Mouse (Mus musculus): ENCODE results near the gene Krtap5-3. TPM values are rescaled to one million over a fixed set of nuclear protein-coding genes. Genes with fewer than 3 reads are reported as not detected.
"Not testable (repeated sequence)": the region's sequence is repeated elsewhere in the genome, so short reads cannot be mapped to it uniquely, and the experiment has no call there.

The Krtap5-3 gene
- polyA plus RNA-seq (2016; fragmentation: Nextera tagmentation; extraction: Ambion mirVana): not detected in 2 replicates

DNA sequence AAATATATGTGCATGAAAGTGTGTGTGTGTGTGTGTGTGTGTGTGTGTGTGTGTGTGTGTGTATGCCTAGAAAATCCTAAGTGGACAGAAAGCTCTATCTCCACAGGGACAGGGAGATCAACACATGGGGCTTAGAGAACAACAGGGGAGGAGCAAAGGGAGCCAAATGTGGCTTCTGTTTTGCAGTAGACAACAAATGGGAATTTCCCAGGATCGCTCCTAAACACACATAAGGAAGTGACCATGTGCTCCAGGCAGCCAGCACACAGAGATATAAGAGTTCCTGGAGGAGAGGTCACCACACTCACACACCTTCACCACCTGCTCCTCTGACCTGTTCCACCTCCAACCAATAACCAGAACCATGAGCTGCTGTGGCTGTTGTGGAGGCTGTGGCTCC lies at the start of gene Krtap5-3:
TSS of gene Krtap5-3 (plus strand) at position 301 of the 400 bp plus-strand sequence.
- Histone ChIP-seq H3K36me3 (no peaks in the 10 kb centered on the region), H3K27me3 (peaks cover 4% of the 10 kb centered on the region; the same call in 1 of the 2 replicates), H3K4me2 (replicated peaks) (no peak within 1 kb of the TSS), H3K4me3 (no peak within 1 kb of the TSS), H3K9ac (no peak within 1 kb of the TSS), H3K27ac (no peak within 1 kb of the TSS), H3K4me1 (no peaks in the 10 kb centered on the region), H3K9me3 (no peaks in the 10 kb centered on the region)
- ATAC-seq (ENCODE audit: insufficient number of reproducible peaks, insufficient read depth, low FRiP score, low TSS enrichment): no peak
- WGBS: 59% methylated on average over 1 of the region's 1 CpGs

DNA sequence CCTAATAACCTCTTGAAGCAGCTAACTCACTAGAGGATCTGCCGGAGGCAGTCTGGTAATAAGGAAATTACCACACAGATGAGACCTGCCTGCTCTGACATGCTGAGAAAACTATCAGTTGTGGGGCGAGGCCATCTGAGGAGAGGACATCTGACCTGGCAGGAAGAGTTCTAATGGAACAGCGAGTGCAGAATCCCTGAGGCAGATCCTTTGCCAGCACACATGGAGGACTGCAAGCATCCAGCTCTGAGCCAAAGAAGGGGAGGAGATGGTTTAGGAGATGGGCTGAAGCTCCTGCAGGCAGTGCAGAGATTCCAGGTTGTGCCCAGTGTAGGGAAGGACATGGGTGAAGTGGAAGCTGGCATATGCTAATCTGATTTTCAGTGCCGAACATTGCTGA lies 49.0 kb upstream of the Krtap5-3 start:
- no peak overlapping the region for H3K27ac ChIP-seq
- no peaks in the 10 kb centered on the region for H3K4me1 ChIP-seq
- H3K9me3 ChIP-seq: no peaks in the 10 kb centered on the region
- 75% methylated on average over 4 of the region's 4 CpGs for WGBS
- H3K27me3 ChIP-seq: no peaks in the 10 kb centered on the region
- no peak overlapping the region for H3K4me3 ChIP-seq
- ATAC-seq (ENCODE audit: insufficient number of reproducible peaks, insufficient read depth, low FRiP score, low TSS enrichment): no peak
- no peak overlapping the region for H3K9ac ChIP-seq
- no peak overlapping the region for H3K4me2 ChIP-seq (replicated peaks)
- no peaks in the 10 kb centered on the region for H3K36me3 ChIP-seq

DNA sequence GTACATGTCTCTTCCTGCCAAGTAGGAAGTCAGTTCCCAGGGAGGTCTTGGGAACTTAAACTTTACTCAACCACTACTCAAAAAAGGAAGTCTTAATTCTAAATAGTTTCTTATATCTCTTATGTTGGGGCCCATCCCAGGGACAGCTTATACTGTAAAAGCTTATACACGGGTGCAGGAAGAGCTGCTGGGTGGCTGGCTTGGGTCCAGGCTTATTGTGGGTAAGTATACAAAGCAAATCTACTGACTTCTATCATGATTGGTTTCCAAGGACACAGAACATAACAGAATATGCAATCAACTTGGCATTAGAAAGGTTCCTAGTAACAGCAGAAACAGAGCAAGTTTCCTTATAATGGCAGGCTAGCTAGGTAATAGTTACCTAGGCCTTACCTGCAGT lies 45.9 kb upstream of the Krtap5-3 start:
- 61% methylated on average over 1 of the region's 1 CpGs for WGBS
- Histone ChIP-seq H3K4me3 (no peak overlapping the region), H3K4me1 (no peaks in the 10 kb centered on the region), H3K4me2 (replicated peaks) (no peak overlapping the region), H3K36me3 (no peaks in the 10 kb centered on the region), H3K27ac (no peak overlapping the region), H3K9ac (no peak overlapping the region), H3K9me3 (no peaks in the 10 kb centered on the region), H3K27me3 (no peaks in the 10 kb centered on the region)
- no peak for ATAC-seq (ENCODE audit: insufficient number of reproducible peaks, insufficient read depth, low FRiP score, low TSS enrichment)

DNA sequence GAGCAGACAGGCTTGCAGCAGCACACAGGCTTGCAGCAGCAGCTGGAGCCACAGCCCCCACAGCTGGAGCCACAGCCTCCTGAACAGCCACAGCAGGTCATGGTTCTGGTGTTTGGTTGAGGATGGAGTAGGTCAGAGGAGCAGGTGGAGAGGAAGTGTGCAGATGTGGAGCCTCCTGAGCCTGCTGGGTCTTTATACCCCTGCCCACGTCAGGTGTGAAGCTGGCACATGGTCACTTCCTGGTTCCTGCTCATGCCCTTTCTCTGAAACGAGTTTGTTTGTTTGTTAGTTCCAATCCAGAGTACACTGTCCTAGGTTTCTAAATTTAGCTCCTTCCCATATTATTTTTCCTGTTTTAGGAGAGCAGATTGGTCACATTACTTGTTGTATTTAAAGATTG lies 44.2 kb upstream of the Krtap5-3 start, which contains the start of gene Gm29735:
TSS of gene Gm29735 (minus strand) at position 101 of the 400 bp plus-strand sequence.
- not testable (repeated sequence) for H3K4me2 ChIP-seq (replicated peaks); ATAC-seq (ENCODE audit: insufficient number of reproducible peaks, insufficient read depth, low FRiP score, low TSS enrichment); H3K9ac ChIP-seq; H3K4me3 ChIP-seq; H3K27ac ChIP-seq; H3K27me3 ChIP-seq; H3K36me3 ChIP-seq; H3K4me1 ChIP-seq; H3K9me3 ChIP-seq
- WGBS: 47% methylated on average over 2 of the region's 2 CpGs

DNA sequence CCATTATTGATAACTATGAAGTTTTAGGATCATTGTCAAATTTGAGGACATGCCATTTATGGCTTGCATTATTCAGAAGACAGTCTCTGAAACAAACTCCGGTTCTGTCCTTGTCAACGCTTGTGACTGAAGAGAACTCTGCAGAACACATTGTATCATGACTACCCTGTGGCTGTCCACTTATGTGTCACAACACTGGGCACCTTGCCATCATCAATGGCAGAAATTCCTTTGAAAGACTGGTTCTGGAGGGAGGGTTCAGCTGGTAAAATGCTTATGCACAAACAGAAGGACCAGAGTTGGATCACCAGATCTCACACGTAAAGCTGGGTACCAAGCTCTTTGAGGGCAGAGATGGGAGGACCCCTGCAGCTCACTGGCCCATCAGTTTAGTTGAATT lies 41.8 kb upstream of the Krtap5-3 start:
- no peaks in the 10 kb centered on the region for H3K4me1 ChIP-seq
- H3K36me3 ChIP-seq: no peaks in the 10 kb centered on the region
- 93% methylated on average over 3 of the region's 3 CpGs for WGBS
- no peaks in the 10 kb centered on the region for H3K9me3 ChIP-seq
- no peak overlapping the region for H3K27ac ChIP-seq
- no peak for ATAC-seq (ENCODE audit: insufficient number of reproducible peaks, insufficient read depth, low FRiP score, low TSS enrichment)
- H3K27me3 ChIP-seq: no peaks in the 10 kb centered on the region
- no peak overlapping the region for H3K4me3 ChIP-seq
- no peak overlapping the region for H3K4me2 ChIP-seq (replicated peaks)
- H3K9ac ChIP-seq: no peak overlapping the region

DNA sequence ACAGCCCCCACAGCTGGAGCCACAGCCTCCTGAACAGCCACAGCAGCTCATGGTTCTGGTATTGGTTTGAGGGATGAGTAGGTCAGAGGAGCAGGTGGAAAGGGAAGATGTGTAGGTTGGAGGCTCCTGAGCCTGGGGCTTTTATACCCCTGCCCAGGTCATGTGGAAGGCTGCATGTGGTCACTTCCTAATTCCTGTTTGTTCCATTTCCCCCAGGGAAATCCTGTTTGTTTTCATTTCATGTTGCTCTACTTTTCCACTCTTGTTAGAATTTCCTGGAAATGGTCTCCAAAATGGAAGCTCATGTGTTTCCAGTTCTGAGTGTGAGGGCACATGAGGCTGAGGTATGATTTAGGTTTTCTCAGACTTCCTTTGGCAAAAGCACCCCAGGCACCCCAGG lies 35.5 kb upstream of the Krtap5-3 start, which contains the start of gene Gm4553:
TSS of gene Gm4553 (minus strand) at position 101 of the 400 bp plus-strand sequence.
- not testable (repeated sequence) for H3K4me1 ChIP-seq; H3K9ac ChIP-seq; H3K4me3 ChIP-seq; H3K4me2 ChIP-seq (replicated peaks); ATAC-seq (ENCODE audit: insufficient number of reproducible peaks, insufficient read depth, low FRiP score, low TSS enrichment); H3K27ac ChIP-seq; H3K36me3 ChIP-seq; H3K9me3 ChIP-seq; H3K27me3 ChIP-seq

DNA sequence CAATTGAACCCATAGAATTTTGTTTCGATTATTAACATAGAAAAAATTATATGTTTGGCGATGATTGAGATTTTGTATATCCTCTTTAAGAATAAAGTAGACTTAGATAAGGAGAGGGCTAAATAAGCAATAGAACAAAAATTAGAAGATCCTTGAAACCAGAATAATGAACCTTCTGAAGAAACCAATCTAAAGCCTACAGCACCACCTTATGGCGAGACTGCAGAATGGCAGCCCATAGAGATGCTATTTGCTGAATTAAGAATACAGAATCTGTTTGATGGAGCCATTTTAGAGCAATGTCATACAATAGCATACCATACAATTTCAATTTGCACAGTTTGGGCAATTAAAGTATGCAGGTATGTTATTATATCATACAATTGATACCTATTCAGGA lies 31.3 kb upstream of the Krtap5-3 start:
- 43% methylated on average over 3 of the region's 3 CpGs for WGBS
- H3K4me2 ChIP-seq (replicated peaks): no peak overlapping the region
- no peaks in the 10 kb centered on the region for H3K36me3 ChIP-seq
- H3K4me3 ChIP-seq: no peak overlapping the region
- no peak overlapping the region for H3K9ac ChIP-seq
- no peak for ATAC-seq (ENCODE audit: insufficient number of reproducible peaks, insufficient read depth, low FRiP score, low TSS enrichment)
- H3K9me3 ChIP-seq: no peaks in the 10 kb centered on the region
- H3K4me1 ChIP-seq: no peaks in the 10 kb centered on the region
- no peaks in the 10 kb centered on the region for H3K27me3 ChIP-seq
- no peak overlapping the region for H3K27ac ChIP-seq

DNA sequence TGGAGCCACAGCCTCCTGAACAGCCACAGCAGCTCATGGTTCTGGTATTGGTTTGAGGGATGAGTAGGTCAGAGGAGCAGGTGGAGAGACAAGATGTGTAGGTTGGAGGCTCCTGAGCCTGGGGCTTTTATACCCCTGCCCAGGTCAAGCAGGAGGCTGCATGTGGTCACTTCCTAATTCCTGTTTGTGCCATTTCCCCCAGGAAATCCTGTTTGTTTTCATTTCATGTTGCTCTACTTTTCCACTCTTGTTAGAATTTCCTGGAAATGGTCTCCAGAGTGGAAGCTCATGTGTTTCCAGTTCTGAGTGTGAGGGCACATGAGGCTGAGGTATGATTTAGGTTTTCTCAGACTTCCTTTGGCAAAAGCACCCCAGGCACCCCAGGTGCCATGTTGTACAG lies 25.3 kb upstream of the Krtap5-3 start, which contains the start of gene Krtap5-2:
TSS of gene Krtap5-2 (minus strand) at position 101 of the 400 bp plus-strand sequence.
- H3K9ac ChIP-seq; H3K4me1 ChIP-seq; ATAC-seq (ENCODE audit: insufficient number of reproducible peaks, insufficient read depth, low FRiP score, low TSS enrichment); H3K4me3 ChIP-seq; H3K9me3 ChIP-seq; H3K4me2 ChIP-seq (replicated peaks); H3K36me3 ChIP-seq; H3K27ac ChIP-seq; H3K27me3 ChIP-seq: not testable (repeated sequence)

DNA sequence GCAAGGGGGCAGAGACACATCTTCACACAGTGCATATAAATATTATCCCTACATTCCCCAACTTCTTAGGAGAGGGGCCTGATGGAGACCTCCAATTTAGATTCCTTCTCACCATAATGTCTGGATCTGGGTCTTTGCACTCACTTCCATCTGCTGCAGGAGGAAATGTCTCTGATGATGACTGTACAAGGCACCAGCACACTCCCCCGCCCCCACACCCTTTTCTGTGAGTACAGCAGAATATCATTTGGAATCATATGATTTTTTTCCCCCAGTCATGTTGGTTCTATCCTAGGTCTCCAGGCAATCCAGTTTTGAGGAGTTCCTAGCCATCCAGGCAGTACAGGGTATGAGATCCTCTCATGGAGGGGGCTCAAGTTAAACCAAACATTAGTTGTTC lies 22.5 kb upstream of the Krtap5-3 start:
- no peaks in the 10 kb centered on the region for H3K36me3 ChIP-seq
- H3K4me2 ChIP-seq (replicated peaks): no peak overlapping the region
- no peak overlapping the region for H3K9ac ChIP-seq
- ATAC-seq (ENCODE audit: insufficient number of reproducible peaks, insufficient read depth, low FRiP score, low TSS enrichment): no peak
- H3K27me3 ChIP-seq: no peaks in the 10 kb centered on the region
- H3K4me1 ChIP-seq: no peaks in the 10 kb centered on the region
- no peaks in the 10 kb centered on the region for H3K9me3 ChIP-seq
- no peak overlapping the region for H3K27ac ChIP-seq
- H3K4me3 ChIP-seq: no peak overlapping the region
- WGBS: 82% methylated on average over 1 of the region's 1 CpGs

DNA sequence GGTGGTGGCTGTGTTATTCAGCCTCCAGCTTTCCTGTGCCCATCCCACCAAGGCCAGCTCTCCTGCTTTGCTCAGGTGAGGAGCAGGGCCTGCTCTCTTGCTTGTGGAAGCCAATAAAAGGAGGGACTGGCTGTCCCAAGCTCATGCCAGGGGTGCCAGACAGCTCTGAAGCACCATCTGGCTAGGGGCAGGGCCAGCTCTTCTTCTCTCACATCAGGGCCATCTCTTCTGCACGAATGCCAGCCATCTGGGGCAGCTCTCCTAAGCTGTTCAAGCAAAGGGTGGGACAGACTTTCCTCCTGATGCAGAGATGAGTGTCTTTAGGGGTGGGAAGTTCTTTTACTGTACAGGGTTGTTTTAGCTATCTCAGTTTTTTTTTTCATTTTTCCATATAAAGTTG lies 20.1 kb upstream of the Krtap5-3 start:
- no peak for ATAC-seq (ENCODE audit: insufficient number of reproducible peaks, insufficient read depth, low FRiP score, low TSS enrichment)
- Histone ChIP-seq H3K27me3 (no peaks in the 10 kb centered on the region), H3K4me2 (replicated peaks) (no peak overlapping the region), H3K36me3 (no peaks in the 10 kb centered on the region), H3K9ac (no peak overlapping the region), H3K4me1 (no peaks in the 10 kb centered on the region), H3K4me3 (no peak overlapping the region), H3K27ac (no peak overlapping the region), H3K9me3 (no peaks in the 10 kb centered on the region)
- 67% methylated on average over 1 of the region's 1 CpGs for WGBS

DNA sequence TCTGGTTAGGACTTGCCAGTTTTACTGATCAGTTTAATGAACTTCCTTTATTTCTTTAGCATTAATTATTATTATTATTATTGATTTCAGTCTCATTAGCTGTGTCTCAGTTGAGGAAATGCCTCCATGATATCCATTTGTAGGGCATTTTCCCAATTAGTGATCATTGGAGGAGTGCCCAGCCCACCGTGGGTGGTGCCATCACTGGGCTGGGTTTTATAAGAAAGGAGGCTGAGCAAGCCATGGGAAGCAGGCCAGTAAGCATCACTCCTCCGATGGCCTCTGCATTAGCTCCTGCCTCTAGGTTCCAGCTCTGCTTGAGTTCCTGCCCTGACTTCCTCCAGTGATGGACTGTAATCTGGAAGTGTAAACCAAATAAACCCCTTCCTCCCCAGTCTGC lies 13.0 kb upstream of the Krtap5-3 start:
- Histone ChIP-seq H3K36me3 (no peaks in the 10 kb centered on the region), H3K9ac (no peak overlapping the region), H3K4me1 (no peaks in the 10 kb centered on the region), H3K4me3 (no peak overlapping the region), H3K27ac (no peak overlapping the region), H3K27me3 (0 out of 2 replicates have a peak, but pooled peaks cover 4% of the 10 kb centered on the region), H3K4me2 (replicated peaks) (no peak overlapping the region), H3K9me3 (no peaks in the 10 kb centered on the region)
- no peak for ATAC-seq (ENCODE audit: insufficient number of reproducible peaks, insufficient read depth, low FRiP score, low TSS enrichment)
- 76% methylated on average over 2 of the region's 2 CpGs for WGBS

DNA sequence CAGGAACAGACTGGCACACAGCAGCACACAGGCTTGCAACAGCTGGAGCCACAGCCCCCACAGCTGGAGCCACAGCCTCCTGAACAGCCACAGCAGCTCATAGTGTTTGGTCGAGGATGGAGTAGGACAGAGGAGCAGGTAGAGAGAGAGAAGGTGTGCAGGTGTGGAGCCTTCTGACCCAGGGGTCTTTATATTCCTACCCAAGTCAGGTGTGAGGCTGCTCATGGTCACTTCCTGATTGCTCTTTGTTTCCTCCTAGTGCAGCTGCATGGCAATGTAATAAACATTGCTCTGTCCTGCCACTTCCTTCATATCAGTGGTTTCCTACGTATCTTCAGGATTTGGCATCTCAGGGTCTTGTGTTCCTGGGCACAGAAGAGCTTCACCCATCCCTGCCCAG lies 10.9 kb upstream of the Krtap5-3 start, which contains the start of gene Gm10153:
TSS of gene Gm10153 (minus strand) at position 101 of the 400 bp plus-strand sequence.
- Histone ChIP-seq H3K27ac (no peak within 1 kb of the TSS), H3K9ac (no peak within 1 kb of the TSS), H3K4me1 (no peaks in the 10 kb centered on the region), H3K9me3 (no peaks in the 10 kb centered on the region), H3K36me3 (no peaks in the 10 kb centered on the region), H3K4me3 (no peak within 1 kb of the TSS), H3K4me2 (replicated peaks) (no peak within 1 kb of the TSS), H3K27me3 (0 out of 2 replicates have a peak, but pooled peaks cover 4% of the 10 kb centered on the region)
- no peak for ATAC-seq (ENCODE audit: insufficient number of reproducible peaks, insufficient read depth, low FRiP score, low TSS enrichment)
- 55% methylated on average over 2 of the region's 2 CpGs for WGBS

DNA sequence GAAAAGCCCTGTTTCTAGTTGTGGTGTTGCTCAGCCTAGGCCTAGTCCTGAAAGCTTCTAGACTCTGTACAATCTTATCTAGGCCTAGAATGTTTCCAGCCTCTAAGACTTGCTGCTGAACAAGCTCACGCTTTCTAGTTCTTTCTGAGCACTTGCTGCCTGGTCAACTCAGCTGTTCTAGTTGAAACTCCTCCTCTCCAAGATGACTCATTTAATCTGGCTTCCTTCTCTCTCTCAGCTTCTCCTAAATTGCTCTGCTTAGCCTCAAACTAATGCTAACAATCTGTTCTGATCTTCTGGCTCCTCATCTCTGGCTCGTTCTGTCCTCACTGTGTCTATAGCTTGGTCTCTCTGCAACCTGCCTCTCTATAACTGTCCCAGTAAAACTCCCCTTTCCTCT lies 2.4 kb upstream of the Krtap5-3 start:
- H3K36me3 ChIP-seq: no peaks in the 10 kb centered on the region
- no peak overlapping the region for H3K4me2 ChIP-seq (replicated peaks)
- no peak overlapping the region for H3K9ac ChIP-seq
- no peak for ATAC-seq (ENCODE audit: insufficient number of reproducible peaks, insufficient read depth, low FRiP score, low TSS enrichment)
- WGBS: 74% methylated on average over 2 of the region's 2 CpGs
- H3K27me3 ChIP-seq: peaks cover 4% of the 10 kb centered on the region; the same call in 1 of the 2 replicates
- no peaks in the 10 kb centered on the region for H3K4me1 ChIP-seq
- H3K9me3 ChIP-seq: no peaks in the 10 kb centered on the region
- H3K4me3 ChIP-seq: no peak overlapping the region
- no peak overlapping the region for H3K27ac ChIP-seq
